Mouse (Mus musculus) ES-Bruce4 (cell line): ENCODE results near the gene Rfc4.

Experiments used
- CTCF ChIP-seq: IDR thresholded peaks from one replicate; pipeline ENCODE4 v1.8.1; 2011; ENCODE audit warnings: low read depth, low read length
- EP300 ChIP-seq: IDR thresholded peaks from 2 replicates; pipeline ENCODE4 v1.6.1; 2011; ENCODE audit warnings: low read depth, low read length; ENCODE audit not compliant: insufficient read depth

- TF ChIP-seq CTCF (no peak), EP300 (no peak)
Observed at GRCm38 (mm10) chr16:23174855-23175254, 47.3 kb upstream of the Rfc4 start.
